Mouse (Mus musculus) limb, embryonic 14.5 days (tissue): Measurements from ENCODE around the gene Gm42688. TPM values are rescaled to one million over a fixed set of nuclear protein-coding genes. Genes with fewer than 3 reads are reported as not detected.
A peak's percentile ranks its signal among the peaks of the same experiment; 100 is the strongest.

ENCODE experiments used
- ATAC-seq: fragments of 200-750 bp; cut with Nextera tagmentation; 2 replicates; pipeline ENCODE4 v1.8.0; 2017; ENCODE audit warnings: low read depth, moderate number of reproducible peaks, moderate TSS enrichment; ENCODE audit not compliant: low FRiP score
- DNase-seq: peaks from one replicate; pipeline ENCODE4 v3.0.0-alpha.2; 2015; ENCODE audit warnings: low spot score
- H3K27ac ChIP-seq: fragments of 300-500 bp; sonication (generic); replicated peaks from 2 replicates; pipeline ENCODE4 v1.5.1; 2014; ENCODE audit warnings: low read depth, mild to moderate bottlenecking, low read length, moderate library complexity, mixed read lengths
- H3K27me3 ChIP-seq: fragments of 300-500 bp; sonication (generic); 2 replicates; pipeline ENCODE4 v1.6.1; 2014; ENCODE audit warnings: low read length, mixed read lengths; ENCODE audit not compliant: control insufficient read depth, insufficient read depth
- H3K36me3 ChIP-seq: fragments of 300-500 bp; sonication (generic); 2 replicates; pipeline ENCODE4 v1.6.1; 2014; ENCODE audit warnings: mild to moderate bottlenecking, low read length, moderate library complexity, mixed read lengths; ENCODE audit not compliant: control insufficient read depth, insufficient read depth
- H3K4me1 ChIP-seq: fragments of 300-500 bp; sonication (generic); 2 replicates; pipeline ENCODE4 v1.6.1; 2014; ENCODE audit warnings: antibody characterized with exemption, low read length, mixed read lengths; ENCODE audit not compliant: control insufficient read depth, insufficient read depth
- H3K4me2 ChIP-seq: fragments of 300-500 bp; sonication (generic); replicated peaks from 2 replicates; pipeline ENCODE4 v1.6.1; 2014; ENCODE audit warnings: low read depth, mild to moderate bottlenecking, low read length, moderate library complexity; ENCODE audit not compliant: severe bottlenecking
- H3K4me3 ChIP-seq: fragments of 300-500 bp; sonication (generic); replicated peaks from 2 replicates; pipeline ENCODE4 v1.5.1; 2014; ENCODE audit warnings: low read length
- H3K9ac ChIP-seq: fragments of 300-500 bp; sonication (generic); 2 replicates; pipeline ENCODE4 v1.6.1; 2014; ENCODE audit warnings: mild to moderate bottlenecking, low read depth, low read length, moderate library complexity; ENCODE audit not compliant: severe bottlenecking
- H3K9me3 ChIP-seq: fragments of 300-500 bp; sonication (generic); 2 replicates; pipeline ENCODE4 v1.6.1; 2016; ENCODE audit warnings: low read length; ENCODE audit not compliant: control insufficient read depth
- POLR2A ChIP-seq: fragments of 200-500 bp; IDR thresholded peaks from 2 replicates; pipeline ENCODE4 v1.8.0; 2012; ENCODE audit warnings: inconsistent platforms, mild to moderate bottlenecking, moderate library complexity, borderline replicate concordance; ENCODE audit not compliant: insufficient read depth, insufficient read length; ENCODE audit errors: extremely low read depth
- WGBS: fragments of 180-500 bp; shearing (Covaris S2); extraction: QIAGEN DNeasy Blood & Tissue Kit; methylation state at CpG from one replicate; pipeline ENCODE4 v1.1.7; 2014; 5-methylcytosine and 5-hydroxymethylcytosine counted together
- polyA plus RNA-seq, 2 experiments: library from polyadenylated mRNA; depleted of rRNA in 1 of 2; stranded (reverse) in 1 of 2; unstranded in 1 of 2; fragments of >200 nt; fragmentation: Nextera tagmentation in 1 of 2; extraction: Ambion mirVana in 1 of 2; gene quantifications; 2 replicates each; pipeline versions ENCODE4 v1.2.1 to v1.2.3; 2012 to 2014

Gene Gm42688
- polyA plus RNA-seq, 2 experiments = 2.5 to 7.0 TPM

- Histone ChIP-seq H3K27ac (no peak overlapping the region), H3K9ac (no peak overlapping the region), H3K4me1 (peaks cover 11% of the 10 kb centered on the region), H3K27me3 (no peaks in the 10 kb centered on the region), H3K4me2 (no peak overlapping the region), H3K4me3 (no peak overlapping the region), H3K36me3 (no peaks in the 10 kb centered on the region), H3K9me3 (no peaks in the 10 kb centered on the region)
- ATAC-seq = no peak
- WGBS = 68% methylated on average over 2 of the region's 2 CpGs
- TF ChIP-seq POLR2A = no peak
- no peak for DNase-seq
Observed at GRCm38 (mm10) chr6:83098411-83098810, 3.0 kb upstream of the Gm42688 start.

DNA sequence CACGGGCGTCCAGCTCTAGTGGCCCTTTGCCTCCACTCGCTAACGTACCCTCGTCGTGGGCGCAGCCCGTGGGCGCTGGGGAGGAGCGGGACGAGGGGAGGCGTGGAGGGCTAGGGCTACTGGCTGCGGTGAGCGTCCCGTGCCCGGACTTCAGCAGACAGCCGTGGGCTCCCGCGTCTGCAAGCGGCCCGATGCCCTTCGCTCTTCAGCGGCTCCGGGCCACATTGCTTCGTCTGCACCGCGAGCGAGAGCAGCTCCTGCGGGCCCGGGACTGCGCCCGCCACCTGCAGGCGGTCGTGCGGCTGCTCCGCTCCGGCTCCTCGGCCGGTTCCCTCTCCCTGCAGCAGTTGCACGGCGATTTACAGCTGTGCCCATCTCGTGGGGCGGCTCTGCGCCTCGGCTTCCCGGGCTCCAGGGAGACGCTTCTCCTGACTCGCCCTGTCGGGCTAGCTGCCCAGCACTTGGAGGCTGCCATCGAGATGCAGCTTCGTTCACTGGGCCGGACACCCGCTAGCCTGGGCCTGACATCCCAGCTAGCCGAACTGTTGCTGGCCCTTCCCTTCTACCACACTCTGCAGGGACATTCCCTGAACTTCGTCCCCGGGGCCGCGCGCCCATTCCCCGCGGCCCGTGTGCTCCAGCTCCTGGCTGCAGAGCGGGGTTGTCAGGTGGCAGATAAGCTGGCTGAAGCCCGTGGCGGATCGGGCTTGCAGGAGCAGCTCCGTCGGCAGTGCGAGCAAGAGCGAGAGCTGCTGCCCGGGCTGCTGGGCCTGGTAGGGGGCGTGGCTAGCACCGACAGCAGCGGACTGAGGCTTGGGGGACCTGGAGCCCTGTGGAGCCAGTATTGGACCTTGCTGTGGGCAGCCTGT, 505 bp downstream of the Gm42688 start:
- TF ChIP-seq POLR2A = no peak
- ATAC-seq = peak; percentile 78
- under 1% methylated on average over 58 of the region's 74 CpGs for WGBS

GRCm38 (mm10) chr6:83103130-83103650, 1.8 kb downstream of the Gm42688 start:
- H3K4me2 ChIP-seq = peak overlapping the region; percentile 98
- H3K9ac ChIP-seq = peak overlapping the region; percentile 76
- 52% methylated on average over 11 of the region's 11 CpGs for WGBS
- no peak for ATAC-seq
- H3K4me1 ChIP-seq = peaks cover 16% of the 10 kb centered on the region
- no peak for DNase-seq
- no peaks in the 10 kb centered on the region for H3K9me3 ChIP-seq
- peaks cover 6% of the 10 kb centered on the region; the same call in 1 of the 2 replicates for H3K36me3 ChIP-seq
- no peaks in the 10 kb centered on the region for H3K27me3 ChIP-seq
- no peak overlapping the region for H3K27ac ChIP-seq
- peak overlapping the region; percentile 76; the same call in 1 of the 2 replicates for H3K4me3 ChIP-seq
- TF ChIP-seq POLR2A = no peak

More for the DNA sequence above, 505 bp downstream of the Gm42688 start:
- Histone ChIP-seq H3K27ac (peak overlapping the region; percentile 77), H3K4me1 (peaks cover 12% of the 10 kb centered on the region), H3K9me3 (no peaks in the 10 kb centered on the region), H3K36me3 (no peaks in the 10 kb centered on the region), H3K4me2 (peak overlapping the region; percentile 98), H3K27me3 (no peaks in the 10 kb centered on the region), H3K9ac (peak overlapping the region; percentile 76), H3K4me3 (peak overlapping the region; percentile 76)
- peak; percentile 51 for DNase-seq

DNA sequence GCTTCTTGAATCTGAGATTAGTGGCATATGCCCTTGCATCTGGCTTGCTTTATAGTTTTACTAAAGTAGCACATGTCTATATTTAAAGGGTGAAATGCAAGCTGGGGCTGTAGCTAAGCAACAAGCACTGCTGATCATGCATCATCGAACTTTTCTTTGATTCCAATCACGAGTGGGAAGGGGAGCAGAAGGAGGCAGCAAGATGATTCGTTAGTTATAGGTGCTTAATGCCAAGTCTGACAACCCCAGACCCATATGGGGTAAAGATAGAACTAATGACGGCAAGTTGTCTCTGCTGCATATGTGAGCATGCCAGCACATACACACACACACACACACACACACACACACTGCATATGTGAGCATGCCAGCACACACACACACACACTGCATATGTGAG, 2.7 kb downstream of the Gm42688 start:
- Histone ChIP-seq H3K9me3 (no peaks in the 10 kb centered on the region), H3K27ac (no peak overlapping the region), H3K9ac (no peak overlapping the region), H3K4me3 (no peak overlapping the region), H3K4me1 (peaks cover 19% of the 10 kb centered on the region), H3K27me3 (no peaks in the 10 kb centered on the region), H3K36me3 (peaks cover 6% of the 10 kb centered on the region; the same call in 1 of the 2 replicates), H3K4me2 (no peak overlapping the region)
- TF ChIP-seq POLR2A = no peak
- DNase-seq = no peak
- WGBS = 77% methylated on average over 4 of the region's 4 CpGs
- ATAC-seq = no peak

DNA sequence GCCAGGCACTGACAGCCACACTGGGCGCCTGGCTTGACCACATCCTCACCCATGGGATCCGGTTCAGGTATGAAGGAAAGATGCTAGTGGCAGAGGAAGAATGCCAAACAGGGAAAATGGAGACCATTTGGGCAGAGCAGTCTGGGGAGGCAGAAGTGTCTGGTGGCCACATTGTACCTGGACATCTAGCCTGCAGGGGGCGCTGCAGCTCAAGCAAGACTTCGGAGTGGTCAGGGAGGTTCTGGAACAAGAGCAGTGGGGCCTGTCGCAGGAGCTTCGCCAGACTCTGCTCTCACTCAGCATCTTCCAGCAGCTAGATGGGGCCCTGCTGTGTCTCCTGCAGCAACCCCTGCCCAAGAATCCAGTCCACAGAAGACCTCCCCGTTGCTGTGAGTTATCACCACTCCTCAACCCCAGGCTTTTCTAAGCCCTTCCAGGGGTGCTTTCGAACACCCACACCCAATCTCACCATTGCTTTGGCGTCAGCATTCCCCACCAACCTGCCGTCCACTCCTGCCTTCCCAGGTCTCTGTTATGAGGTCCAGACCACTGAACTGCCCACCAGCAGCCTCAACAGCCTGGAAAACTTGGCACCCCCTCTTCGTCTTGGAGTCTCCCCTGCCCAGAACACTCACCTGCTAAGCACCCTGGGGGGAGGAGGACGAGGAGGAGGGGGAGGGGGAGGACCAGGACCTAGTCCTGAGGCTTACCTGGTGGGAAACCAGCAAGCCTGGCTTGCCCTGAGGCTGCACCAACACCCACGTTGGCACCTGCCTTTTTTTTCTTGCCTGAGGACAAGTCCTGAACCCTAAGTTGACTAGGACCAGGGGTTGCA, 6.4 kb downstream of the Gm42688 start:
- H3K36me3 ChIP-seq = peaks cover 12% of the 10 kb centered on the region; the same call in 1 of the 2 replicates
- peak overlapping the region; percentile 84 for H3K4me3 ChIP-seq
- no peaks in the 10 kb centered on the region for H3K27me3 ChIP-seq
- H3K4me2 ChIP-seq = peak overlapping the region; percentile 86
- no peak overlapping the region for H3K27ac ChIP-seq
- H3K9ac ChIP-seq = no peak overlapping the region
- TF ChIP-seq POLR2A = no peak
- peaks cover 19% of the 10 kb centered on the region for H3K4me1 ChIP-seq
- no peaks in the 10 kb centered on the region for H3K9me3 ChIP-seq
- ATAC-seq = no peak
- WGBS = 36% methylated on average over 12 of the region's 13 CpGs
- peak; percentile 53 for DNase-seq
